Mouse (Mus musculus) 3134 (cell line): Measurements from ENCODE around the gene Ppp1r21.

Experiments used
- DNase-seq: peaks from one replicate; pipeline ENCODE4 v3.0.0-alpha.2; 2011; ENCODE audit warnings: low spot score; ENCODE audit not compliant: insufficient read length; ENCODE audit errors: extremely low read depth

Gene Ppp1r21

GRCm38 (mm10) chr17:88569807-88570540 lies 40.1 kb downstream of the Ppp1r21 start:
- no peak for DNase-seq

- DNase-seq, result no peak
Observed at GRCm38 (mm10) chr17:88570784-88571183, 40.9 kb downstream of the Ppp1r21 start.

- DNase-seq, result no peak
Observed at GRCm38 (mm10) chr17:88574811-88575210, 44.9 kb downstream of the Ppp1r21 start.

GRCm38 (mm10) chr17:88578522-88579242 lies 48.8 kb downstream of the Ppp1r21 start:
- DNase-seq, result no peak

GRCm38 (mm10) chr17:88580556-88580955 lies 50.6 kb downstream of the Ppp1r21 start:
- no peak for DNase-seq

- no peak for DNase-seq
Observed at GRCm38 (mm10) chr17:88581511-88582021, 51.6 kb downstream of the Ppp1r21 start.

- no peak for DNase-seq
Observed at GRCm38 (mm10) chr17:88582999-88583398, 53.1 kb downstream of the Ppp1r21 start.

GRCm38 (mm10) chr17:88583411-88583810 lies 53.5 kb downstream of the Ppp1r21 start:
- DNase-seq, result no peak

- DNase-seq, result no peak
Observed at GRCm38 (mm10) chr17:88587371-88587770, 57.5 kb downstream of the Ppp1r21 start.

- DNase-seq, result no peak
Observed at GRCm38 (mm10) chr17:88588228-88588627, 58.3 kb downstream of the Ppp1r21 start.

- DNase-seq, result no peak
Observed at GRCm38 (mm10) chr17:88590251-88590650, 60.3 kb downstream of the Ppp1r21 start.

GRCm38 (mm10) chr17:88595071-88595470 lies 65.2 kb downstream of the Ppp1r21 start:
- DNase-seq, result no peak

- no peak for DNase-seq
Observed at GRCm38 (mm10) chr17:88596068-88596467, 66.2 kb downstream of the Ppp1r21 start.

GRCm38 (mm10) chr17:88596544-88597221 lies 66.8 kb downstream of the Ppp1r21 start:
- no peak for DNase-seq

GRCm38 (mm10) chr17:88597222-88598055 lies 67.5 kb downstream of the Ppp1r21 start, which contains the start of gene Ston1:
TSS of gene Ston1 (plus strand) at chr17:88597684.
- DNase-seq, result peak; percentile 86

GRCm38 (mm10) chr17:88598056-88598420 lies 68.1 kb downstream of the Ppp1r21 start:
- no peak for DNase-seq

GRCm38 (mm10) chr17:88598570-88599368 lies 68.9 kb downstream of the Ppp1r21 start:
- DNase-seq, result peak; percentile 54

- DNase-seq, result no peak
Observed at GRCm38 (mm10) chr17:88600492-88601026, 70.6 kb downstream of the Ppp1r21 start.

- DNase-seq, result no peak
Observed at GRCm38 (mm10) chr17:88603943-88604342, 74.0 kb downstream of the Ppp1r21 start.
